Mouse (Mus musculus): ENCODE measurements around the gene Itgb2. TPM values are rescaled to one million over a fixed set of nuclear protein-coding genes. Genes with fewer than 3 reads are reported as not detected.

Gene Itgb2
- total RNA-seq, 2 experiments from 2014 or later = 1.4 to 1.7 TPM

- DNase-seq (ENCODE audit: low spot score) = no peak
Observed at GRCm38 (mm10) chr10:77516379-77516951, 13.6 kb upstream of the Itgb2 start.

- DNase-seq (ENCODE audit: low spot score) = peak; percentile 66
Observed at GRCm38 (mm10) chr10:77517066-77517620, 12.9 kb upstream of the Itgb2 start.

- DNase-seq (ENCODE audit: low spot score) = no peak
Observed at GRCm38 (mm10) chr10:77517801-77518200, 12.3 kb upstream of the Itgb2 start.

DNA sequence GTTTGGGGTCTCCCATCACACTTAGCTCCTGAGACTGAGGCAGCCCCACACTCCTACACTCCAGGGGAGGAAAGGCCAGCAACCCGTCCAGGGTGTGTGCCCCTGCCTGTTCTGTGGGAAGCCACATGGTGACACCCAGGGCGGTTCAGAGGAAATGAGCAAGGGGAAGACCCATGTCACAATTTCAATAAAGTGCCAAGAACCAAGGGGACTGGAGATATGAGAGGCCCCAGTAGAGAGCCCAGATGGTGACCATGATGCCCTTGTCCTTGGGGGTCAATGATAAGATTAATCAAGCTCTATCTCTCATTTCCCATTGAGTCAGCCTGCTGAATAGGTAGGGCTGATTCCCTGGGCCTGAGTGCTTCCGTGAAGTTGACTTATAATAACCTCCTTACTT, 10.9 kb upstream of the Itgb2 start:
- no peak for DNase-seq (ENCODE audit: low spot score)

DNA sequence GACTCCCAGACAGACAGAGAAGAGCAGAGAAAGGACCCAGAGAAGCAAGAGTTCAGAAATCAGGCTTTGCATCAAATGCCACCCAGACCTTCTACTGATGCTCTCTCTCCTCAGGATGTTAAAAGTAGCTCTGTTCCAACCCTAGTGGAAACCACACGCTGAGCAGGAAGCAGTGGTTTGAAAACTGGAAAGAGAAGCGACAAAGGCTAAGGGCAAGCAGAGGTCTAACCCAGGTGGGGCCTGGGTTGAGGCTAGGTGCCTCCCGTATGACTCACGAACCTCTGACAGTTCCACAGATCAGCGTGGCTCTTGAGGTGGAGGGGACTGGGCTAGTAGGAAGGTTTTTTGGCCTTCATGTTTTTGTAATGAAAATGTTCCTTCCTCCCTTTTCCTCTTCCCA, 9.6 kb upstream of the Itgb2 start:
- no peak for DNase-seq (ENCODE audit: low spot score)

DNA sequence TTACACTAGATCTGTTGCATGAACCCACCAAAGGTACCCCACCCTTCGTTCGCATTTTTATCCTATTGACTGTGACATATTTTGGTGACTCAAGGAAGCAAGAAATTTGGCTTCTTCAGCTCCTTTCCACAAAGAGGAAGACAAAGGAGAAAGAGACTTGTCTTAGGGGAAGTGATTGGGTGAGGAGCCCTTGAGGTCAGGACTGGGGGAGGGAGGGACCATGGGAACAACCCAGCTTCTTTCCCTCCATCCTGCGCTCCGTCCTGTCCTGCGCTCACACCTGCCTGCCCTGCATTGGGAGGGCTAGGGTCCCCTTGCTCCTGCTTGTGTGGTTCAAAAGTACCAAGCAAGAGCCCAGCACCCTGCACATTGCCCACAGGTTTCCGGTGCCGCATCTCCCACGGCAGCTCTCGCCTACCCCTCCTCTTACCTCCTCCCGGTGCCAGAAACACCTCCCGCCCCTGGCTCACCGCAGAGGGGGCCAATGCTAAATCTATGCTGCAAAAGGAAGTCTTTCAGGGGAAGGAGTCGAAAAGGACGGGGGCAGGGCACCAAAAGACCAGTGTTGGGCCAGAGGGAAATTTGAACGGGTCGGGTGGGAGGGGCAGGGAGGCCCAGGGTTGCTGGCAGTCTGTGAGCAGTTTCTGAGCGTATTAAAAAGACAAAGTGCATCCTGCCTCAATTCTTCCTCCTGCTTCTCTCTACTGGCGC, 7.9 kb upstream of the Itgb2 start:
- DNase-seq (ENCODE audit: low spot score) = no peak

DNA sequence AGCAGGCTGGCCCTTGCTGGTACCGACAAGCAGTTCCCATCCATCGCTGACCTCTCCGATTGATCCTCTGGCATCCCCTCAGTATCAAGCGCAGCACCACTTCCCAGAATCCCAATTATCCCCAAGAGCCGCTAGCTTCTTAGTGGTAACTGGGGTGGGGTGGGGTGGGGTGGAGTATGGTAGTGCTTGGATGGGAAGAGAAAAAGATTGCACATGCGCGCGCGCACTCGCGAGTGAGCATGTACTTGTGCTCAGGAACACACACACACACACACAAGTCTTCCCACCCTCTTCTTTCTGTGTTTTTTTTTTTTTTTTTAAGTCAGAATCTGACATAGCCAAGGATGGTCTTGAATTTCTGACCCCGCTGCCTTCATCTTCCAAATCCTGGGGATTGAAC, 7.3 kb upstream of the Itgb2 start:
- DNase-seq (ENCODE audit: low spot score) = no peak

GRCm38 (mm10) chr10:77523321-77523720, 6.7 kb upstream of the Itgb2 start:
- DNase-seq (ENCODE audit: low spot score) = no peak

- no peak for DNase-seq (ENCODE audit: low spot score)
Observed at GRCm38 (mm10) chr10:77526488-77526887, 3.6 kb upstream of the Itgb2 start.

- DNase-seq (ENCODE audit: low spot score) = no peak
Observed at GRCm38 (mm10) chr10:77528634-77529033, 1.4 kb upstream of the Itgb2 start.

DNA sequence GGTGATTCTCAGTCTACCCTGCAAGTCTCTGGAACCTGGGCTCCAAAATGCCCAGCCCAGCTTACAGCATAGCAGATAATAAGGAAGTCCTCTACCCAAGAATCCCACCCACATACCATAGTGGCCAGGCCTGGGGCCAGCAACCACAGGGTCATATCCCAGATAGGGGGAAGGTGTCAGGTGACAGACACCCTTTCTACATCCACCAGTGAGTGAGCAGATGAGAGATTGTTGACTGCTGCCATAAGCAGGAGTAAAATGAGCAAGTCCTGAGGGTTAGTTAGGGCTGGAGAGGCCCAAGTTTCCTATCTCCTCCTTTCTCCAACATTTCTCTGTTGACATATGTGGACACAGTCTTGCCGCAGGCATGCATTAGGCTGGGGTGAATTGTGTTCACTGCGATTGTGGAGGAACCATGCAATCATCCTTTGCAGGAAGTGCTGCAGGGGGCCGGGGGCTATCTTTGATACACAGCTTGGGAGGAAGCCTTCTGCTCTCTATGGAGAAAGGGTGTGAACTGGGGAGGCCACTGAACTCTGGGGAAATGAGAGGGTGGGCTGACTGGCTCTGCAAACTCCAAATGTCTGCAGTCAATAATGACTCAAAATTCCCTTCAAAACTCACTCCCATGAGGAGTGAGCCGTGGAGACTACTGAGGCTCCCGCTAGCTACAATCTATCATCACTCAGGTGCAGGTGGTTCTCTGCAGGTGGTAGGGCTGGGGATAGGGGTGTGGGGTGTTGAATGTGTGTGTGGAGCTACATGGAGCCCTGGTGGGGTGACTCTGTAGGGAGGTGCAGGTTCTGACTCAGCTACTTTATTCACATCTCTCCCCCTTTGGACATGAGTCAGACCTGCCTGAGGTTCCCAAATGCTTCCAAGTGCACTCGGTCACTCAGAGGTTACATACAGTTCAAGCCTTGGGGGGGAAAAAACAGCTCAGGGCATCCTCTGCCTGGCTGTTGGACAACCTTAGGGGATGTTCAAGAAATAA, 1.3 kb downstream of the Itgb2 start:
- DNase-seq (ENCODE audit: low spot score) = no peak

GRCm38 (mm10) chr10:77532020-77532413, 2.0 kb downstream of the Itgb2 start:
- no peak for DNase-seq (ENCODE audit: low spot score)

DNA sequence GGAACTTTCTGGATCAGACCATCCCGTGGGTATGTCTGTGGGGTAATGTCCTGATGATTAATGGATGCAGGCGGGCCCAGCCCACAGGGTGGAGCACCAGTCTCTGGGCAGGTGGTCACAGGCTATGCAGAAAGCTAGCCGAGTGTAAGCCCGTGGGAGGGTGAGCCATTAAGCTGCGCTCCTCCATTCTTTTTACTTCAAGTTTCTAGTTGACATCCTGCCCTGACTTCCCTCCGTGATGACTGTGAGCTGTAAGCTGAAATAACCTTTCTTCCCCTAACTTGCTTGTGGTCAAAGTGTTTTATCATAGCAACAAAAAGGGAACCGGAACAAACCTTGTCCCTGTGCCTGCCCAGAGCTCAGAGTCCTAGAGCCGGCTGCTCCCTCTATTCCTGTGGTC, 6.7 kb downstream of the Itgb2 start:
- DNase-seq (ENCODE audit: low spot score) = no peak

GRCm38 (mm10) chr10:77537215-77538209, 7.5 kb downstream of the Itgb2 start:
- no peak for DNase-seq (ENCODE audit: low spot score)

GRCm38 (mm10) chr10:77539320-77539945, 9.4 kb downstream of the Itgb2 start:
- no peak for DNase-seq (ENCODE audit: low spot score)

- DNase-seq (ENCODE audit: low spot score) = no peak
Observed at GRCm38 (mm10) chr10:77540576-77541102, 10.6 kb downstream of the Itgb2 start.

GRCm38 (mm10) chr10:77541864-77542666, 12.0 kb downstream of the Itgb2 start:
- no peak for DNase-seq (ENCODE audit: low spot score)

GRCm38 (mm10) chr10:77543226-77543625, 13.2 kb downstream of the Itgb2 start:
- DNase-seq (ENCODE audit: low spot score) = no peak

DNA sequence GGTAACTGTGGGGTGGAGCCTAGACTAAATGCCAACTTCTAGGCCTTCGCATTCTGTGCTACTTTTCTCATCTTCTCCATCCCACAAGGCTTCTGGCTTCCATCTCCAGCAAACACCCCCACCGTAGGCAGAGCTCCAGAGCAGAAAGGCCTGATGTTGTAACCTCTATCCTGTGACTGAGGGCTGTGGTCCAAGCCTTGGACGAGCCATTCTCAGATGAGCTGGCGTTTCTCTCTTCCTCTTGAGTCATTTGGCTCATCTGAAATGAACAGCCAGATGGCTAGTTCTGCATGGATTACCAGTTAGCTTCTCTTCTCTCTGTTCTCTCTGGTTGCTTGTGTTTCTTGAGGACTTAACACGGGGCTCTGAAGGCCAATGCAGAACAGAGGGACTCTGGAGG, 14.9 kb downstream of the Itgb2 start:
- peak; percentile 90 for DNase-seq (ENCODE audit: low spot score)
